Mouse (Mus musculus): ENCODE measurements at regions not wholly inside any gene's neighbourhood (a gene's known extent, or its start where the extent isn't known, plus 50 kb on each side); places are given as distances from the start of the nearest gene placed in this dataset.

GRCm38 (mm10) chr2:174937930-174938329, 72.1 kb upstream of the Gm14444 start:
- intact Hi-C loops (cut with DNase I): no loop called here
- no peak for DNase-seq (ENCODE audit: extremely low spot score in 1 of 2, low spot score in 2 of 2)

DNA sequence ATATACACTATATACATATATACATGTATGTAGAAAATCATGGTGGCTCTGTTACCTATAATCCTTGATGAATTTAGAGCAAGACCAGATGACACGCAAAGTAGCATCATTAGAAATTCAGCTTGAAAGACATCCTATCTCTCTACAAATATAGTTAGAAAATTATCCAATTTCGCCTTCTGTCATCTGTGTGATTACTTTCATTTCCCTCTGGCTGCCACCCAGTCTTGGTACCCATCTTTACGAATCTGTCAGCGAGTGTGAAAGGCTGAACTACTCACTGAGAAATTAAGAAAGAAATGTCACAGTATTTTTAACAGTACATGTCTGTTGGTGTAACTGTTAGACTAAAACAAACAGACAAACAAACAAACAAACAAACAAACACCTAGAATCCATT, 67.8 kb upstream of the Gm14444 start:
- no peak for DNase-seq (ENCODE audit: extremely low spot score in 1 of 2, low spot score in 2 of 2)
- intact Hi-C loops (cut with DNase I): no loop called here

DNA sequence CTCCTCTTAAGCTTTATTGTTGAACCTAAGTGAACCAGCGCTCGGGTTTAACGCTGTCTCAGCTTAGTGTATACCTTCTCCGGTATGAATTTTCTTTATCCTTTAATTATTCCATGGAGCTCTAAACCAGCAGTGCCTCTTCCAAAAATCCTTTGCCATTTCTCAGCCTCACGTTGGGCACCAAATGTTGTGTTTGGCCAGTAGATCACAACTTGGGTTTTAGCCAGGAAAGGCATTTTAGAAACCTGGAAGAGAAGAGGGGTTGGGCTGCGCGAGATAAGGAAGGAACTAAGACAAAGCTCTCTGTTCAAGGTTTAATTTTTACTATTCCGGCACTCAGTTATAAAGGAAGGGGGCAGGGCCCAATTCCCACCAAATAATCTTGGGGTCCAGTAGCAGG, 61.9 kb upstream of the Gm14444 start:
- intact Hi-C loops (cut with DNase I): no loop called here
- no peak for DNase-seq (ENCODE audit: extremely low spot score in 1 of 2, low spot score in 2 of 2)
